Comparison of ENCODE assay signal across 8 mouse cellular contexts in the genomic region with DNA sequence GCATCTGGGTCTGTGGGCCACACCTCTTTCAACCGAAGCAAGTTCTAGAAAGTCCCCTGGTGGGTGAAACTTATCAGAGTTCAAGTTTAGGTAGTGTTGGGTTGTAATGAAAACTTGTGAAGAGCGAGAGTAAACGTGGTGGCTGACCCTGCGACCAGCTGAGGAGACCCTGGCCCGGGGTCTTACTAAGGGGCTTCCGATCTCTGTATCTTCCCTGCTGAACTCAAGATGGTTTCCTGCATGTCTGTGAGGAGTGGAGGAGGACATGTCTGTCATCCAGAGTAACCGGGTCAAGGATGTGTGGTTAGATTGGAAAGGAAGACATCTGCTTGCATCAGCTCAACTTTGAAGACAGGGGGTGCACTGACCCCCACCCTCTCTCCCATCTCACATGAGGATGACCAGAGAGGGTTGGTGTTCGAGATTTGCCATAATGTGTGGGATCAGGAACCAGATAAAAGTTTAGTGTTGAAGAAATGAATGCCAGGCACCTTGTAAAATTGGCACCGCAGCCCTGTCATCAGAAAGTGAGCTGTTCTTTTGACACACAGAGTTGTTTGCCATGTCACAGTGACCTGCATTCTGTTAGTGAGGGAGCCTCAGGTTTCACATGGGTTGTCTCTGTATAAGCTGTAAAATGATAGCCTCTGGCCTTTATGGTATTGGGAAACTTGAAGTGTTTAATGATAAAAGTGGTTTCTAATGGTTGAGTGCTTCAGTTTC. TPM values are rescaled to one million over a fixed set of nuclear protein-coding genes. Genes with fewer than 3 reads are reported as not detected.
DNase-seq lines count a peak whose midpoint lies in the region; ATAC-seq and TF ChIP-seq lines count a peak whose summit lies in the region.

No protein-coding gene starts in this region.

- no peaks in the 10 kb centered on the region for H3K27me3 ChIP-seq in thymus, adult 2 months (ENCODE audit: control insufficient read depth, insufficient read depth, low read length)
- no peaks in the 10 kb centered on the region for H3K27me3 ChIP-seq in lung, postnatal 0 days (replicated peaks; ENCODE audit: insufficient read depth, low read length)

- WGBS in thymus, adult 2 months = 37% methylated on average over 9 of the region's 9 CpGs
- 26% methylated on average over 9 of the region's 9 CpGs for WGBS in lung, postnatal 0 days

- peaks cover 13% of the 10 kb centered on the region for H3K4me1 ChIP-seq in thymus, adult 2 months (replicated peaks; ENCODE audit: control insufficient read depth, insufficient read depth, low read length)
- 0 out of 2 replicates have a peak, but pooled peaks cover 5% of the 10 kb centered on the region for H3K4me1 ChIP-seq in lung, postnatal 0 days (ENCODE audit: insufficient read depth, low read depth, low read length)

- DNase-seq in adrenal gland, adult 2 months = peak; percentile 39
- DNase-seq in adrenal gland, adult 18-20 months (ENCODE audit: low spot score in 2 of 2) = no peak
- DNase-seq in thymus, adult 2 months = no peak
- DNase-seq in thymus, postnatal 36 days = no peak
- peak; percentile 30 for DNase-seq in lung, postnatal 0 days (ENCODE audit: low spot score)
- no peak for DNase-seq in urinary bladder, postnatal 10 days (ENCODE audit: low spot score)
- no peak for DNase-seq in frontal cortex, adult 2 months (ENCODE audit: extremely low spot score in 1 of 2, low spot score in 1 of 2)

- no peak; the same call in 1 of the 2 replicates for TF ChIP-seq POLR2A in thymus, adult 2 months (IDR thresholded peaks at IDR 0.05; ENCODE audit: control insufficient read depth, extremely low read depth, insufficient read depth, low read length, poor library complexity)

- H3K4me2 ChIP-seq in lung, postnatal 0 days (replicated peaks; ENCODE audit: low read depth, low read length) = peak overlapping the region; percentile 99

- no peaks in the 10 kb centered on the region for H3K36me3 ChIP-seq in thymus, adult 2 months (ENCODE audit: control insufficient read depth, insufficient read depth, low read length)
- H3K36me3 ChIP-seq in lung, postnatal 0 days (ENCODE audit: insufficient read depth, low read length) = no peaks in the 10 kb centered on the region

- H3K4me3 ChIP-seq in thymus, adult 2 months (ENCODE audit: control insufficient read depth, insufficient read depth, low read length) = peak overlapping the region; percentile 73
- peak overlapping the region; percentile 74 for H3K4me3 ChIP-seq in lung, postnatal 0 days (ENCODE audit: low read depth, low read length)

- peak overlapping the region; percentile 24; the same call in 1 of the 2 replicates for H3K27ac ChIP-seq in thymus, adult 2 months (ENCODE audit: control insufficient read depth, insufficient read depth, low read length)
- peak overlapping the region; percentile 91 for H3K27ac ChIP-seq in lung, postnatal 0 days (ENCODE audit: low read length)

- TF ChIP-seq EP300 in lung, postnatal 0 days (IDR thresholded peaks at IDR 0.05) = no peak

- H3K9ac ChIP-seq in lung, postnatal 0 days (replicated peaks; ENCODE audit: low read depth) = peak overlapping the region; percentile 85

- peak; percentile 1 to 3; a peak in 1 of 4 replicates for ATAC-seq in hematopoietic stem cell, adult 5-6 weeks (replicated peaks in 1 of 2; ENCODE audit: insufficient read depth in 1 of 2, low FRiP score in 2 of 2, low TSS enrichment in 1 of 2, low read depth in 1 of 2, poor library complexity in 2 of 2, severe bottlenecking in 2 of 2)
- no peak for ATAC-seq in lung, postnatal 0 days

- no peaks in the 10 kb centered on the region for H3K9me3 ChIP-seq in lung, postnatal 0 days (ENCODE audit: low read length)

- TF ChIP-seq CTCF in thymus, adult 2 months (IDR thresholded peaks at IDR 0.05; ENCODE audit: borderline replicate concordance, control insufficient read depth, extremely low read depth, insufficient read depth, low read length, poor library complexity) = no peak
- TF ChIP-seq CTCF in lung, postnatal 0 days (IDR thresholded peaks at IDR 0.05) = no peak; the same call in none of the 2 replicates

RNA-seq across cellular contexts. Expression of gene Atf3, which starts 7.3 kb away (rescaled TPM):
- total RNA-seq in adrenal gland, adult 2 months (2021) = 1 to 10 TPM; 3.0 to 3.6 TPM
- polyA plus RNA-seq in adrenal gland, adult 2 months (2012; rRNA removed) = 1.1 and 2.8 TPM in 2 replicates
- total RNA-seq in adrenal gland, adult 18-20 months (2021) = 10 to 100 TPM in 1 of 2 experiments, 1 to 10 TPM in 1; 6.0 to 30.7 TPM
- polyA plus RNA-seq in thymus, adult 2 months (2012; rRNA removed) = 3.2 and 4.2 TPM in 2 replicates
- total RNA-seq in hematopoietic stem cell, adult 5-6 weeks (2017) = 63.1 and 74.7 TPM in 2 replicates
- polyA plus RNA-seq in lung, postnatal 0 days (2015; fragmentation: Nextera tagmentation; extraction: Ambion mirVana) = 8.2 and 8.3 TPM in 2 replicates
- polyA plus RNA-seq in frontal cortex, adult 2 months (2012; rRNA removed) = 2.0 and 2.7 TPM in 2 replicates

Comparison
In these comparisons a context has a peak if more than half of its experiments do, and no peak if none do; other contexts are left out.
1. DNase-seq: peak in adrenal gland, adult 2 months (single experiment) and lung, postnatal 0 days (single experiment); none in adrenal gland, adult 18-20 months (0 of 2), thymus, adult 2 months (single experiment), thymus, postnatal 36 days (0 of 2), urinary bladder, postnatal 10 days (single experiment) and frontal cortex, adult 2 months (0 of 2).